Mouse (Mus musculus): Measurements from ENCODE around the gene Grrp1.
A peak's percentile ranks its signal among the peaks of the same experiment; 100 is the strongest.

The Grrp1 gene

GRCm38 (mm10) chr4:134243516-134244250 lies 10.2 kb downstream of the Grrp1 start, which contains the start of gene E130218I03Rik:
TSS of gene E130218I03Rik (plus strand) at chr4:134243662.
- no peak for DNase-seq (ENCODE audit: low spot score)

GRCm38 (mm10) chr4:134238686-134239085 lies 15.2 kb downstream of the Grrp1 start:
- no peak for DNase-seq (ENCODE audit: low spot score)

- DNase-seq (ENCODE audit: low spot score) = peak; percentile 73
These were observed 15.6 kb downstream of the Grrp1 start, which contains the start of gene Cnksr1 for GRCm38 (mm10) chr4:134238279-134238651. TSS of gene Cnksr1 (minus strand) at chr4:134238399.

GRCm38 (mm10) chr4:134237582-134238278 lies 16.2 kb downstream of the Grrp1 start:
- no peak for DNase-seq (ENCODE audit: low spot score)

GRCm38 (mm10) chr4:134234876-134235275 lies 19.0 kb downstream of the Grrp1 start:
- DNase-seq (ENCODE audit: low spot score) = no peak

- no peak for DNase-seq (ENCODE audit: low spot score)
These were observed 23.5 kb downstream of the Grrp1 start for GRCm38 (mm10) chr4:134230431-134230830.

- no peak for DNase-seq (ENCODE audit: low spot score)
These were observed 26.7 kb downstream of the Grrp1 start, which contains the start of gene Catsper4 for GRCm38 (mm10) chr4:134227194-134227593. TSS of gene Catsper4 (minus strand) at chr4:134227383.

GRCm38 (mm10) chr4:134222793-134223600 lies 30.9 kb downstream of the Grrp1 start:
- no peak for DNase-seq (ENCODE audit: low spot score)

- DNase-seq (ENCODE audit: low spot score) = no peak
These were observed 47.3 kb downstream of the Grrp1 start for GRCm38 (mm10) chr4:134206488-134207053.

GRCm38 (mm10) chr4:134203340-134203896 lies 50.5 kb downstream of the Grrp1 start:
- no peak for DNase-seq (ENCODE audit: low spot score)

- DNase-seq (ENCODE audit: low spot score) = no peak
These were observed 51.0 kb downstream of the Grrp1 start, which contains the start of gene Gm7534 for GRCm38 (mm10) chr4:134202904-134203303. TSS of gene Gm7534 (minus strand) at chr4:134203004.
